Mouse (Mus musculus) erythroblast, embryonic 14.5 days (primary cell): ENCODE data around the gene Amigo3. TPM values are rescaled to one million over a fixed set of nuclear protein-coding genes. Genes with fewer than 3 reads are reported as not detected.

Experiments
- H3K27me3 ChIP-seq: 2 replicates; pipeline ENCODE4 v1.6.1; 2012; ENCODE audit warnings: inconsistent platforms; ENCODE audit not compliant: control insufficient read depth
- H3K36me3 ChIP-seq: 2 replicates; pipeline ENCODE4 v1.6.1; 2012; ENCODE audit warnings: mild to moderate bottlenecking, inconsistent platforms; ENCODE audit not compliant: control insufficient read depth
- H3K4me1 ChIP-seq: 2 replicates; pipeline ENCODE4 v1.6.1; 2012; ENCODE audit warnings: inconsistent platforms; ENCODE audit not compliant: control insufficient read depth
- H3K4me3 ChIP-seq: replicated peaks from 2 replicates; pipeline ENCODE3; 2012; ENCODE audit warnings: moderate library complexity, mild to moderate bottlenecking, inconsistent platforms
- H3K9me3 ChIP-seq: 2 replicates; pipeline ENCODE4 v1.6.1; 2012; ENCODE audit warnings: low read length, inconsistent platforms, mixed read lengths; ENCODE audit not compliant: control insufficient read depth
- GATA1 ChIP-seq: IDR thresholded peaks from 2 replicates; pipeline ENCODE4 v1.6.1; 2012; ENCODE audit warnings: low read length, inconsistent platforms, mixed read lengths
- TAL1 ChIP-seq: IDR thresholded peaks from 3 replicates; pipeline ENCODE4 v1.6.1; 2012; ENCODE audit warnings: low read length, inconsistent platforms, mixed read lengths
- polyA plus RNA-seq: library from polyadenylated mRNA; stranded (reverse); fragments of >175 nt; gene quantifications from 2 replicates; pipeline ENCODE4 v1.2.3, GENCODE M21; 2012

Amigo3 gene
- polyA plus RNA-seq, 1 experiment = 0.01 TPM

- H3K36me3 ChIP-seq = peaks cover 100% of the 10 kb centered on the region
- H3K4me1 ChIP-seq = peaks cover 34% of the 10 kb centered on the region
- H3K4me3 ChIP-seq = no peak overlapping the region
- H3K9me3 ChIP-seq = no peaks in the 10 kb centered on the region
- H3K27me3 ChIP-seq = no peaks in the 10 kb centered on the region; the same call in 1 of the 2 replicates
- no peak for TF ChIP-seq TAL1
- no peak for TF ChIP-seq GATA1
Observed at GRCm38 (mm10) chr9:108056361-108057261, 3.7 kb downstream of the Amigo3 start.

- peaks cover 100% of the 10 kb centered on the region for H3K36me3 ChIP-seq
- H3K4me1 ChIP-seq = peaks cover 31% of the 10 kb centered on the region
- H3K27me3 ChIP-seq = no peaks in the 10 kb centered on the region; the same call in 1 of the 2 replicates
- no peak overlapping the region for H3K4me3 ChIP-seq
- no peaks in the 10 kb centered on the region for H3K9me3 ChIP-seq
- TF ChIP-seq TAL1 = no peak
- no peak for TF ChIP-seq GATA1
Observed at GRCm38 (mm10) chr9:108057262-108057562, 4.3 kb downstream of the Amigo3 start.

GRCm38 (mm10) chr9:108058291-108058690, 5.3 kb downstream of the Amigo3 start:
- Histone ChIP-seq H3K4me1 (peaks cover 28% of the 10 kb centered on the region), H3K4me3 (no peak overlapping the region), H3K9me3 (no peaks in the 10 kb centered on the region), H3K27me3 (no peaks in the 10 kb centered on the region; the same call in 1 of the 2 replicates), H3K36me3 (peaks cover 100% of the 10 kb centered on the region)
- TF ChIP-seq GATA1 (no peak), TAL1 (no peak)

- Histone ChIP-seq H3K4me3 (no peak overlapping the region), H3K27me3 (no peaks in the 10 kb centered on the region; the same call in 1 of the 2 replicates), H3K4me1 (peaks cover 41% of the 10 kb centered on the region), H3K9me3 (no peaks in the 10 kb centered on the region), H3K36me3 (peaks cover 100% of the 10 kb centered on the region)
- TF ChIP-seq TAL1 (no peak), GATA1 (no peak)
Observed at GRCm38 (mm10) chr9:108062142-108062541, 9.2 kb downstream of the Amigo3 start.

GRCm38 (mm10) chr9:108063361-108063760, 10.4 kb downstream of the Amigo3 start:
- TF ChIP-seq TAL1 (no peak), GATA1 (no peak)
- Histone ChIP-seq H3K36me3 (peaks cover 100% of the 10 kb centered on the region), H3K4me1 (peaks cover 54% of the 10 kb centered on the region), H3K4me3 (no peak overlapping the region), H3K27me3 (no peaks in the 10 kb centered on the region; the same call in 1 of the 2 replicates), H3K9me3 (no peaks in the 10 kb centered on the region)

GRCm38 (mm10) chr9:108065491-108066011, 12.6 kb downstream of the Amigo3 start:
- Histone ChIP-seq H3K4me1 (peaks cover 68% of the 10 kb centered on the region), H3K27me3 (no peaks in the 10 kb centered on the region), H3K36me3 (peaks cover 100% of the 10 kb centered on the region), H3K9me3 (no peaks in the 10 kb centered on the region), H3K4me3 (no peak overlapping the region)
- TF ChIP-seq TAL1 (no peak), GATA1 (no peak)

- Histone ChIP-seq H3K9me3 (no peaks in the 10 kb centered on the region), H3K27me3 (no peaks in the 10 kb centered on the region), H3K36me3 (peaks cover 100% of the 10 kb centered on the region), H3K4me1 (peaks cover 73% of the 10 kb centered on the region), H3K4me3 (no peak overlapping the region)
- TF ChIP-seq TAL1 = no peak
- no peak for TF ChIP-seq GATA1
Observed at GRCm38 (mm10) chr9:108067199-108067598, 14.2 kb downstream of the Amigo3 start.

GRCm38 (mm10) chr9:108067900-108068299, 14.9 kb downstream of the Amigo3 start:
- H3K4me1 ChIP-seq = peaks cover 73% of the 10 kb centered on the region
- H3K27me3 ChIP-seq = no peaks in the 10 kb centered on the region
- H3K9me3 ChIP-seq = no peaks in the 10 kb centered on the region
- TF ChIP-seq GATA1 (no peak), TAL1 (no peak)
- no peak overlapping the region for H3K4me3 ChIP-seq
- peaks cover 100% of the 10 kb centered on the region for H3K36me3 ChIP-seq

- TF ChIP-seq GATA1 (no peak), TAL1 (no peak)
- Histone ChIP-seq H3K4me3 (no peak overlapping the region), H3K36me3 (peaks cover 100% of the 10 kb centered on the region), H3K9me3 (no peaks in the 10 kb centered on the region), H3K27me3 (no peaks in the 10 kb centered on the region), H3K4me1 (peaks cover 76% of the 10 kb centered on the region)
Observed at GRCm38 (mm10) chr9:108069007-108069406, 16.0 kb downstream of the Amigo3 start.
